Mouse (Mus musculus) 3134 (cell line): Measurements from ENCODE around the gene Lmo2.
"Not testable (repeated sequence)": the region's sequence is repeated elsewhere in the genome, so short reads cannot be mapped to it uniquely, and the experiment has no call there.

Experiments used
- DNase-seq: peaks from one replicate; pipeline ENCODE4 v3.0.0-alpha.2; 2011; ENCODE audit warnings: low spot score; ENCODE audit not compliant: insufficient read length; ENCODE audit errors: extremely low read depth

The Lmo2 gene

DNA sequence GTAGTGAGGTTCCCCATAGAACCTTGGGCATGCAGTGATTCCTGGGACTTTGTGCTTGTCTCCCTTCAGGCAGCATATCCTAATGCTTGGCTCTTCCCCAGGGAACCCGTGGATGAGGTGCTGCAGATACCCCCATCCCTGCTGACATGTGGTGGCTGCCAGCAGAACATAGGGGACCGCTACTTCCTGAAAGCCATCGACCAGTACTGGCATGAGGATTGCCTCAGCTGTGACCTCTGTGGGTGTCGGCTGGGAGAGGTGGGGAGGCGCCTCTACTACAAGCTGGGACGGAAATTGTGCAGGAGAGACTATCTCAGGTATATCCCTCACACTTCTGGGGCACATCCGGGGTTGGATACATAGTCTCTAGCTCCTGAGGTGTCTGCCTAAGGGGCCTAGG lies 18.1 kb downstream of the Lmo2 start:
- DNase-seq = no peak

DNA sequence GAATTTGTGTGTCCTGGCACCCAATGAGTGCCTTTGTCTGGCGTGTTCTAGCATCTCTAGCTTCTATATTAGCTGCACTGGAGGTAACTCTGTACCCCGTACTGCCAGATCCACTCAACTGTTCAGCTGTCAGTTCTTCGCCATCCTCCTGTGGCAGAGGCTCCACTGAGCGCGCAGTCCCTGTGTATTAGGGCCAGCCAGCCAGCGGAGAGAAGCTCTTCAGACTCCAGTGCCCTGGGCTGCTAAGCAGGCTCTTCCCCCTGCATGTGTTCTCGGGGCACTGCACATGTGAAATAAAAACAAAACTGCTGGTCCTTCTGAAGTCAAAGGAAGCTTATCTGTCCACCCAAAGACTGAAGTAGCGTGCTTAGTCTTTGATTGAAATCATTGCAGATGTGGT lies 19.4 kb downstream of the Lmo2 start:
- DNase-seq = no peak

DNA sequence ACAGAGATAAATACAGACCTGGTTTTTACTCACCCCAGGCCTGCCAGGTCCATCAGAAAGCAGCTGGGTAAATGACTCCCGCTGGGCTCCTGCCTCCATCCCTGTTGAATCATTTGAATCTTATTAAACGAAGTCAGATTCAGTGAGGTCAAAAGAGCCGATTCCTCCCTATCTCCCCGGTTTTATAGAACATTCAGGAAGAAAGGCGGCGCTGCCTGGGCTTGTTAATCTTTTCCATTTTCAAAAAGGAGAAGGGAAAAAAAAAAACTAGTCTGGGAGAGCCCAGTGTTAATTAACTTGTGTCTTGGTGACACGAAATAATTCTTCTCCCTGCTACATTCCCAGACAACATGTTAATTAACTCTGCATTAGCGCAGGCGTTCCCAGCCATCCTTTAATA lies 19.9 kb downstream of the Lmo2 start:
- DNase-seq = no peak

DNA sequence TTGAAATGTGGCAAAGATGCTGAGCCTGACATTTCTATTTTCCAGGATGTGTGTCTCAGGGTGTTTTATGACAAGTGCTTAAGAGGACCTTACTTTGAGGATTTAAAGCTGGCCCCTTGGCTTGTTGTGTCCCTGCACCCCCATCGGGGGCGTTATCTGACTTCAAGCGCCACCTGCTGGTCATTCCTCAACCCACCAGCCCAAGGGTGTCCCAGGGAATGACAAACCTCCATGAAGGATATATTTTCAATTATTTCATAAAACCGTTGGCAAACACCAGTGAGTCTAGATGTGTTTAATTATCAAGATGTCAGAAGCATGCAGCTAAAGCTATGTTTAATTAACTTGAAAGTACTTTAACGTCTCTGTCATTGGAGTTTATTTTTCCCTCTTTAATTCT lies 24.5 kb downstream of the Lmo2 start:
- no peak for DNase-seq

DNA sequence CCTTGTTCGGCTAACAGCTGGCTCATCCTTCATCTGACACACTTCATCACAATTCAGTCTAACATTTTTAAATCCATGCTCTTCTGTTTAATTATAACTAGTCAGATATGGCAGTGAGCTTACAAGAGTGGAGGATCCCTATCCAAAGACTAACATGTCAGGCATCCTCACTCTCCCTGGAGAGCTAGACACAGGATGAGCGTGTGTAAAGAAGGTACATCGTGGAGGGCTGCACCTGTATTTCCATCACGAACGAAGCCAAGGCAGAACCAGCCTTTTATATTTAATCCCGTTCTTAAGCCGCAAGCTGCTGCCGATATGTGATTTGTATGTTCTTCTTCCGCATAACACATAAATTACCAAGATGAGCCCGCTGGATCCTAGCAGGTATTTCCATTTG lies 25.4 kb downstream of the Lmo2 start:
- no peak for DNase-seq

DNA sequence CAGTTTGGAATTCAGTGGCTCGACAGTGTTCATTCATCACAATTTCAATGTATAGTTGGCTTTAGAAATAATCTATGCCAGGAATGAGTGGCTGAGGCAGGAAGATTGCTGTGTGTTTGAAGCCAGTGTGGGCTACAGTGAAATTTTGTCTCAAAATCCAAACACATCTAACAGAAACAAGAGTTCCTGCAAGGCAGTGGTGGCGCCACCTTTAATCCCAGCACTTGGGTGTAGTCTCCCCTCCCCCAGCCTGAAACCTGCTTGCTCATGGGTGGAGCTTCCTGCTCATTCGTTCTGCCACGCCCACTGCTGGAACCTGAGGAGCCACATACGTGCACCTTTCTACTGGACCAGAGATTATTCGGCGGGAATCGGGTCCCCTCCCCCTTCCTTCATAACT lies 29.8 kb downstream of the Lmo2 start:
- DNase-seq = not testable (repeated sequence)

DNA sequence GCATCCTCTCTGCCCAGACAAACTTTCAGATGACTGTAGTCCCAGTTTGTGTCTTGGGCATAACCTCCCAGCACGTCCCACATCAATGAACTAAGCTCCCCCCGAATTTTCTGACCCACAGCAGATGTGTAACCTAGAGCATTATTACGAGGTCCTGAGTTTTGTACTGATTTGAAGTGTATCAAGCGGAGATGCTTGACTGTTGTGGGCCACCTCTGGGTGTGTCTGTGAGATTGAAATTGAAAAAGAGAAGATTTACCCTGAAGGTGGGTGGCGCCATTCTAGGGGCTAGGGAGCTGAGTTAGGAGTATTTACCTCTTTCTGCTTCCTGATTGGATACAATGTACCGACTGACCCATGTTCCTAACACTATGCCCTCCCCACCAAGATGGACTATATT lies 31.9 kb downstream of the Lmo2 start:
- no peak for DNase-seq

DNA sequence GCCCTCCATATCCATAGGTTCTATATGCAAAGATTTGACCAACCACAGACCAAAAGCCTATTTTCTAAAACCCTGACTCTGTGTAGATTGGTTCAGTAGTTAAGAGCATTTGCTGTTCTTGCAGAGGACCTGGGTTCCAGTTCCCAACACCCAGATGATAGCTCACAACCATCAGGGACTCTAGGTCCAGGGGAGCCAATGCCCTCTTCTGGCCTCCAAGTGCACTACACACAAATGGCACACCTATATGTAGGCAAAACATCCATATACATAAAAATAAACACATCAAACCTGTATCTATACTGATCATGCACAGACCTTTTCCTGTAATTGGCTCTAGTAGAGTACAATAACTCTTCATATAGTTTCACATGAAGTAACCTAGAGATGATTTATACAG lies 33.5 kb downstream of the Lmo2 start:
- DNase-seq = no peak

DNA sequence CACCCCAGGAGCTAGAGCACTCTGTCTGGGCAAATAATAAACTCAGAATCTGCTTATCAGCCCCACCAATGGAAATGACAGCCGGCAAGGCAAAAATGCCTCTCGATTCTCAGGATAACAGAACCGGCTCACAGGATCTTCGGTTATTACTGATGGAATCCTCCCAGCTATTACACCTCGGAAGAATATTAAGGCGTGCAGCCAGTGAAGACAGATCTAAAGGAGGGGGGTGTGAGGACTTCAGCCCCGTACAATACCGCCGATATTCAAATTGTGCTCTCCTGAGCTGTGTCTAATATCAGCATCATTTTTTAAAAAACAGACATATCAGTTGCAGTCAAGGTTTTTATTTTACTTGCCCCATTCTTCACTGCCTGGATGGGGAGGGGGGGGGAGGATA lies 34.4 kb downstream of the Lmo2 start:
- no peak for DNase-seq

DNA sequence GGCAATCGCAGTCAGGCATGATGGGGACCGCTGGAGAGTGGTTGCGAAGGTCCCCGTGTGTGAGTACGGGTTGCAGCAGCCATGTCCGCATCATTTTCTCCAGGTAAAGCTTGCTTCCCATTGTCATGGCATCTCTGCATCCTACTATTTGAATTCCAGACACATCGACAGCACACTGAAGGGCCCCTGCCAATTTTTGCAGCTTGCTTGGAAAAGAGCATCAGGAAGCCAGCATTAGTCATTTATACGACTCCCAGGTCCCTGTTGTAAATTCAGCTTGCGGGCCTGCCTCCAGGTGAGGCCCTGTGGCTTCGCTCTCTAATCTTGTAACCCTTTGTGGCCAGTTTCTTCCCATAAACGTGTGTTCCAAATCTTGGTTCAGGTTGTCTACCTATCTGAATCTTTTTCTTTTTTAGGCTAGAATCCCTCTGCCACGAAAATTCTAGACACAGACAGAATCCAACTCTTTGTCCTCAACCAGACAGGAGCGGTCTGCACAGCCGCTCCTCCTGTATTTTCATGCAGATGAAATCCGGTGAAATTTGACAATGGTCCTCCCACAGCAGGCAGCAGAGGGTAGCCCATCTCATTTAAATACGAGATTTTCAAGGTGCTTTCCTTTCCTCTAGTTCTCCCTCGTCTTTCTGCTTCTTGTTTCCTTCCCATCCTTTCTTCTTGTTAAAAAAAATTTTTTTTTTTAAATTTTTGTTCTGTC lies 35.0 kb downstream of the Lmo2 start:
- DNase-seq = no peak

DNA sequence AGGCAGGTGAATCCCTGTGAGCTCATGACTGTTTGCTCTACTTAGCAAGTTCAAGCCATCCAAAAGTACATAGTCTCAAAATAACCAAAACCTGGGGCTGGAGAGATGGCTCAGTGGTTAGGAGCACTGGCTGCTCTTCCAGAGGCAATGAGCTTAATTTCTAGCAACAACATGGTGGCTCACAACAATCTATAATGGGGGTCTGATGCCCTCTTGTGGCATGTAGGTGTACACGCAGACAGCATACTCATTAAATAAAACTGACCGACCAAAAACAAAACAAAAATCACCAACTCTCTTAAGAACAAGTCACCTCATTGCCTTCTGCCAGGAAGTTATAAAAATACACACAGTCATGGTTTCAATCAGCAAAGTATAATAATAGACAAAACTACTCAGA lies 43.3 kb downstream of the Lmo2 start:
- peak; percentile 5 for DNase-seq

DNA sequence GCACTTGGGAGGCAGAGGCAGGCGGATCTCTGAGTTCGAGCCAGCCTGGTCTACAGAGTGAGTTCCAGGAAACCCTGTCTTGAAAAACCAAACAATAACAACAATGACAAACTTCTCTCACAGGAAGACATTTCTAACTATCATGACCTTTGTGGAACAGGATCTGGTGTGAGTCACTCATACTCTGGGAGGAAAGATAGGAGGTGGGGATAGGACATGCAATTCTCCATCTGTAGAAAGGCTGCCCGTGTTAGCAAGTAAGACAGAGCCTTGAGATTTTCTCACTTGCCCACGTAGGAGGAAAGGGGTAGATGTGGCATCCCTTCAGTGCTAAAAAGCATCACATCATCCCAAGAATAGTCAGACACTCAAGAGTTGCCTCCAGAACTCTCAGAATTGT lies 44.1 kb downstream of the Lmo2 start:
- no peak for DNase-seq

DNA sequence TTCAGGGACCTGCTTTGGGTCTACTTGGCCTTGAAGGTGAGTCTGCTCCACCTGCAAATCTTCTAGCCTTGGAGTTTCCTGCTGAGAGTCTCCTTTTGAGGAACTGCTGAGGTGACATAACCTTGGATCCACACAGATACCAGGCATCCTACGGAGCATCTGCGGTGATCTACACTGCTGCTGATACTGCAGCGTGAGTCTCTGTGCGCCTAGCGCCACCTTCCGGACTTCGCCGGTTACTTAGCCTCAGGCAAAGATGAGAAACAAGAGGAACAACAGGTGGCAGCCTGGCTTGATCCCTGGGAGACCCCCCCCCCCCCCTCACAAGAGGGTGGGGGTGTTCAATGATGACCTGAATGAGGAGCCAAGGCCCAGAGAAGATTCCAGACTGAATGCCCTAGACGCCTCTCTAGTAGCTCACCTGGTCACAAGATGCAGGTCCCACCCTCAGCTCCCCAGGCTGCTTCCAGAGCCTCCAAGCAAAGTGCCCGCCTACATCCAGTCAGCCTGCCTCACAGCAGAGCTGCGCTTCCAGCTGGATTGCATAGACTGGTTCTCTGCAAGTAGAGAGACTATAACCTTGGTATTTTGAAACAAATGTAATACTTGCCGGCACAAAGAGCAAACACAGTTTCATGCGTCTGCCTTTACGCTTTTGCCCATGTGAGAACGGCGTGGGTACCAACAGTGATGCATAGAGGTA lies 45.1 kb downstream of the Lmo2 start:
- no peak for DNase-seq

DNA sequence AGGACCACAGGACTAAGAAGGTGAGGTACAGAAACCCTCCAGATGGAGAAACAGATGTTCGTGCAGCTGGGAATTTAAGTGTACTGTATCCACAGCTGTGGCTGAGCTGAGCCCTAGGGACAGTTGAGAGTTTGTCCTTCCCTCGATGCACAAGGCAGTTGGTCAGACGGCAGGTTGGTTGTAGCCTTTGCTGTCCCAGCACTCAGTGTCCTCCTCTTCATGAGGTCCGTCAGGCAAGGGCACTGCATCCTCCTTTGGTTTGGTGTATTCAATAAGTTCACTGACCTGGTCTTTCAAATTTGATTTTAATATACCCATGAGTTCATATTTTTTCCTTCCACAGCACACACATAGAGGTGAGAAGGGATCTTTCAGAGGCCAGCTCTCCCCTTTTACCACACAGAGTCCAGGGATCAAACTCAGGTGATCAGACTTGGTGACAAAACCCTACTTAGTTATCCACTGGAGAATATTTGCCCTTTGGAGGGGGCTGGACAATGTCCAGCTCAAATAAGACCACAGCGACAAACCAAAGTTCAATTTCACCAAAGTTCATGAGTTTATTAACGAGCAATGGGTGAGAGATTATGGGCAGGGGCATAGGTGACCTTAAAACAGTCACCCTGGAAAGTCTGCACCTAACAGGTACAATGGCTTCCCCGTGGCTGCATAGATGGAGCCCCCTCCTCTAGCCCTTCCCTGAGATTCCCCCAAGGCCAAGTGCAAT lies 50.2 kb downstream of the Lmo2 start:
- no peak for DNase-seq

DNA sequence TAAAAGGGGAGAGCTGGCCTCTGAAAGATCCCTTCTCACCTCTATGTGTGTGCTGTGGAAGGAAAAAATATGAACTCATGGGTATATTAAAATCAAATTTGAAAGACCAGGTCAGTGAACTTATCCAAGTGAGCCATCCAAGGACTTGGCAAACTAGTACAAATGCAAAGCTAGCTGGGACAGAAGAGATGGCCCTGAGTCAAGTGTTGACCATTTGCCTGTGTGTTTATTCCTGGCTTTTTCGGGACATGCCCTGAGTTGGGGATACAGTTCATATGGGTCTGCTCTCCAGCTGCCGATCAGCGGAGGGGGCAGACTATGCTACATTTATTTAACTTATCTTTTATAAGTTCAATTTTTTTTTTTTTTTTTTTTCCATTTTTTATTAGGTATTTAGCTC lies 51.1 kb downstream of the Lmo2 start:
- DNase-seq = not testable (repeated sequence)

DNA sequence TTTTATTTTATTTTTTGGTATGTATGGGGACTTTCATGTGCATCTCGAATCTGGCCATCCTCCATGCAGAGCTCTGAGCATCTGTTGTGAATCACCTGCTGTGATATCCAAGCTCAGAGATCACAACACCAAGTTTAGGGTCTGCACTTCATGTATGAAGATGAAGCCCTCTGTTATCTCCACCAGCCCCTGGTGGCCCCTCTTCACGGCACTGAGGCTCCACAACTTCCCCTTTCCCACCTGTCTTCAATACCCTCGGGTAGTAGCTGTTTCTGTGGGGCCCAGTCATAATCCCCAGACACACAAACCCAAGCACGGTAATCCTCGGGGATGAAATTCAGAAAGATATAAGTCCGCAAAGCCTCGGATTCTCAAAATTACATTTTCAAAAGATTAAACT lies 65.3 kb downstream of the Lmo2 start:
- DNase-seq = no peak

DNA sequence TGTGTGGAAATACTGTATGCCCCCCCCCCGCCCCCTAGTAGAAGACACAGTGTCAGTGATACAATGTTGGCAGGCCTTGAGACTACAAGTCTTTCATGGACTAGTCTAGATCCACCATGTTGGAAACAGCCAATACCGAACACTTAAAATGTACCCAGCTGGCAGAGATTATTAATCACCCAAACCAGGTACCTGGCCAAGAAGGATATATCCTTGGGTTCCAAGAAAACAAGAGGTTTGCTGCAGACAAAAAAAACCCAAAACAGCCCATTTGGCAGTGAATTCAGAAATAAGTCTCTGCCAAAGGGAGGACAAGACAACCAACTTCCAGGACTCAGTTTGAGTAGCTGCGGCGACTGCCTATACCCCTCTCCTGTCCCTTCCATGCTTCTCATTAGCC lies 66.9 kb downstream of the Lmo2 start:
- no peak for DNase-seq

DNA sequence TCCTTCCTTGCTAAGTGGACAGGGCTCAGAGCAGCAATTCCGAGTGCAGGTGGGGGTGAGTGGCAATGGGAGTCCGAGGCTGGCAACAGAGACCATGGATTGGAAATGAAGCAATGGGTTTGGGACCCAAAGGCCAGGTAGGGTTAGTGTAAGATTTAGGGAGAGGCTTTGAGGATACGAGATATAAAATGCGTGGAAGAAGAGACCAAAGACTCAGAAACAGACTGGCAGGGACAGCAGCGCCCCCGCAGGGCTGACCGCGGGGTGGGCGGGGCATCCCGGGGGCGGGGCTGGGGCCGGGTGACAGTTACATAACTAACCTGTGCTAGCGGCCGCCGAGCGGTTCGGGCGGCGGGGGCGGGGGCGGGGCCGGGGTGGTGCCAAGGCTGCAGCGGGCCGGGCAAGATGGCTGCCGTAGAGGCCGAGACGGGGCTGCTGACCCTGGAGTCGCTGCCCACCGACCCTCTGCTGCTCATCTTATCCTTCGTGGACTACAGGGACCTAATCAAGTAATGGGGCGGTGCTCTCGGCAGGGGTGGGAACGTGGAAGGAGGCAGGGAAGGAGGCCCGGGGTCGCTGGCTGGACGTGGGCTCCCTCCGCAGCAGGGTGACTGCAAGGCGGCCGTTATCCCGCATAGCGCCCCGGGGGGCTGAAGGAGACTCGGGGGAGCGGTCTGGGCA lies 69.8 kb downstream of the Lmo2 start, which contains the start of gene Fbxo3:
TSS of gene Fbxo3 (plus strand) at position 264 of the 681 bp plus-strand sequence.
- DNase-seq = peak; percentile 82

DNA sequence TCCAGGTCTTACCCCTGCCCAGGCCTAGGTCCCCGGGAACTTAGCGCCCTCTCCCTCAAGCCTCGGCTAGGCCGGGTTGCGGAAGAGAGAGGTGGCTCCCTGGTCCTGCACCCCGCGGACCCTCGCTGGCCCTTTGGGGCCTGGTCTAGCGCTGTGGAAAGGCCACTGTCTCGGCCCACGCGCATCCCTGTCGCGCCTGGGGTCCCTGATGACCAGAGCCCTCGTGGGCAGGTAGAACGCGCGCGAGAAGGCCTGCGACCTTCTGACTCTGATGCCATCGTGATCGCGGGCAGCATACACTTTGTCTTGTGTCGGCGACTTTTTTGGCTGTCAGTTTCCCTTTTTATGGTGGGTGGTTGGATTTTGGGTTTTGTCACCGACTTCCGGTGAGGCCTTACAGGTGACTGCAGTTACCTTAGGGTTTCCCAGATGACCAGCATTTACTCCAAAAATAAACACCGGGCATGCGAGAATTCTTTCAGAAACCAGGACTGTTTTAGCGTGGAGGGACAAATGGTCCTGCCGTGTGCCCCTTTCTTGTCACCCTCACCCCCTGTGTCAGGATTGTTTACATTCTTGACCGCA lies 70.4 kb downstream of the Lmo2 start, which contains the start of gene 4931422A03Rik:
TSS of gene 4931422A03Rik (minus strand) at position 223 of the 585 bp plus-strand sequence.
- DNase-seq = no peak

DNA sequence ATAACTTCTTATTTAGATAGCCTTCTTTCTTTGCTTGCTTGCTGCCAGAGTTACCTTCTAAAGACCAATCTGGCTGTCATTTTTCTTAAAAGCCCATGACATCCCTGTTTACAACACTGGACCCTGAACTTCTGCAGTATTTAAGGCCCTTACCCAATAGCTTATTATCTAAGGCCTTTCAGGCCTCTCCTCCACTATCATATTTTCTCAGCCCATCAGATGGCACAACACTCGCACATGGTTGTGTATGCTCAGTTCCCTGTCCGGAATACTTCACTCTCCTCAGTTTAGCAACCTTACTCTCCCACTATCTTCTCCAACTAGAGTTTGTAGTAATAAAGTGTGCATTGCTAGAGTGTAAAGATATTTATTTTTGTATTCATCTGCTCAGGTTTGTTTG lies 71.3 kb downstream of the Lmo2 start:
- DNase-seq = no peak

DNA sequence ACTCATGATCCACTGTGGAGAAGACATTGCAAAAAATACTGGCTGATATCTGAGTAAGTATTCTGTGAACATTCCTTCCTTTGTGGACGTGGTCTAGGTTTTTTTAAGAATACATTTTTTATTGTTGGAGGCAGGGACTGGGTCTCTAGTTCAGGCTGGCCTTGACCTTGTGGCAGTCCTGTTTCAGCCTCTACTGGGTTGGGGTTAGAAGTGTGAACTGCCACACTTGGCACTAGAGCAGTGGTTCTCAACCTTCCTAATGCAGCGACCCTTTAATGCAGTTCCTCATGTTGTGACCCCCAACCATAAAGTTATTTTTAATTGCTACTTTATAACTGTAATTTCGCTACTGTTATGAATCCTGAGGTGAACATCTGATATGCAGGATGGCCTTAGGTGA lies 72.6 kb downstream of the Lmo2 start:
- DNase-seq = no peak
